Mouse (Mus musculus): ENCODE measurements around the gene Kif21b.

The Kif21b gene

DNA sequence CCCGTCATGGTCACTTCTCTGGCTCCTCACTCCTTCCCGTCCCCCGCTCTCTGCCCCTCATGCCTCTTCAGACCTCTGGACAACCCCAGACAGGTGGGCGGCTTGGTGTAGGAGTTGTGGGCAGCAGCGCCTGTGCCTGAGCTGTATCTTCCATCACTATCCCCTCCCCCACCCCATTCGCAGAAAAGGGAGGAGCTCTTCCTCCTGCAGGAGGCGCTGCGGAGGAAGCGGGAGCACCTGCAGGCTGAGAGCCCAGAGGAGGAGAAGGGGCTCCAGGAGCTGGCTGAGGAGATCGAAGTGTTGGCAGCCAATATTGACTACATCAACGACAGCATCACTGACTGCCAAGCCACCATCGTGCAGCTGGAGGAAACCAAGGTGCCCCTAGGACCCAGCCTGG, 28.6 kb downstream of the Kif21b start:
- no peak for DNase-seq

GRCm38 (mm10) chr1:136160297-136160696, 29.1 kb downstream of the Kif21b start:
- DNase-seq, result no peak

- no peak for DNase-seq
These were observed 29.7 kb downstream of the Kif21b start for GRCm38 (mm10) chr1:136160930-136161329.

DNA sequence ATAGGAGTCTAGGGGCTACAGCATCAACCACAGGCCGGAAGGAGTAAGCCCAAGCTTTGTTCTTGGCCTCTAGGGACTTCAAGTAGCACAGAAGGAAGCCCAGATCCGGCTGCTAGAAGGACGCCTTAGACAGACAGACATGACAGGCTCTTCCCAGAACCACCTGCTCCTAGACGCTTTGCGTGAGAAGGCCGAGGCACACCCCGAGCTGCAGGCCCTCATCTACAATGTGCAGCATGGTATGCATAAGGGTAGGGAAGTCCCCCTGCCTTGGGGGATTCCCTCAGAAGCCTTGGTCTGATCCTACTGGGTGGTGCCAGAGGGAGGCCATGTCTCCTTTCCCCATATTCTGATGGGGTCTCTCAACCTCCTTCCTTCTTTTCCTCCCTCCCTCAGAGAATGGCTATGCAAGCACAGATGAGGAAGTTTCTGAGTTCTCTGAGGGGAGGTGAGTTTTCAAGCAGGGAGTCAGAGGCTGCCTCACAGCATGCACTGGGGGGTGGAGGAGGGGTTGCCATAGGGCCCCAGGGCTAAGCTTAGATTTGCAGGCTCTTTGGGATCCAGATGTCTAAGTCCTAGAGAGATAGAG, 30.2 kb downstream of the Kif21b start:
- no peak for DNase-seq

DNA sequence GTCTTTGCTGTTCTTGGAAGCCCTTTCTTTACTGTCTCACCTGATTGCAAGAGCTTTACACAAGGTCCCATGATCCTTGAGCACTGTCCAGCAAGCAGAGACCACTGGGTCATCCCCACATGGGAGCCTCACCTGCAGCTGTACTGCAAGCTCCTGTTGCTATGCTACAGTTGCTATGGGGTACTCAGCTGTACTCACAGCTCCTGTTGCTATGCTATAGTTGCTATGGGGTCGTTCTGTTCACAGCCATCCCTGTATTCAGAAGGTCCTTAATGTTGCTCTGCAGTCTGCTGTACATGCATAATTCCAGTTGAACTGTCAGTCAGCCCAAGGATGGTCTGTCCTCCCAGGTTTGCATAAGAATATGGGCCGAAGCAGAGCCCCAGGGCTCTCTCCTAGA, 34.2 kb downstream of the Kif21b start:
- DNase-seq, result peak; percentile 63

DNA sequence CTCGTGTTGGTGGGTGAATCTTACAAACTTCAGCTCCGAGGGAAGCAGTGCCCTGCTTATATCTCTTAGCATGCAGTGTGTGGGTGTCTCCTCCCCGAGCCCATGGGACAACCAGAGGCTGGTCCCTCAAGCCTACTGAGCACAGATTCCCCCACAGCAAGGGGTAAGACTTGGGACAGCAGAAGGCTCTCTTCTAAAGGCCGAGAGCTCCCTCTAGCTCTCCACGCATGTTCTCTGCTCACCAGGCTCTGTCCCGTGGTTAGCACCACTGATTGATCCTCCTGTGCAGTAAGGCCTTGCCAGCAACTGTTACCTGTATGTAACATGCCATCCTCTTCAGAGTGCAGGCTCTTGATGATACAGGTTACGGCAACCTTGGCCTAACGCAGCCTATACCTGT, 36.5 kb downstream of the Kif21b start:
- peak; percentile 51 for DNase-seq

DNA sequence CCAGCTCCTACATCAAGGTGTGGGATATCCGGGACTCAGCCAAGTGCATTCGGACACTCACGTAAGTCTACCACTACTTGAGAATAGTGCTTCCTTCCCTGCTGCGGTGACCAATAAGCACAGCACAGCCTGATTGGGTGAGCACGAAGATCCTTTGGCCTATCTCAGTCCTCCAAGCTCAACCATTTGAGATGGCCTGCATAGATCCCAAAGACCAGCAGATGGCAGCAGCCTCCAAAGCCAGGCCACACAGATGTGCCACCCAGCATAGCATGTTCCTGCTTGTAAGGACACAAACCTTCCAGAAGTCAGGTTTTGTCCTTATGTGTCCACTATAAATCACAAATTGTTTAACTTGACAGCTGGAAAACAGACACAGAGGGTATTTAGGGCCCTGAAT, 38.9 kb downstream of the Kif21b start:
- DNase-seq, result peak; percentile 91

DNA sequence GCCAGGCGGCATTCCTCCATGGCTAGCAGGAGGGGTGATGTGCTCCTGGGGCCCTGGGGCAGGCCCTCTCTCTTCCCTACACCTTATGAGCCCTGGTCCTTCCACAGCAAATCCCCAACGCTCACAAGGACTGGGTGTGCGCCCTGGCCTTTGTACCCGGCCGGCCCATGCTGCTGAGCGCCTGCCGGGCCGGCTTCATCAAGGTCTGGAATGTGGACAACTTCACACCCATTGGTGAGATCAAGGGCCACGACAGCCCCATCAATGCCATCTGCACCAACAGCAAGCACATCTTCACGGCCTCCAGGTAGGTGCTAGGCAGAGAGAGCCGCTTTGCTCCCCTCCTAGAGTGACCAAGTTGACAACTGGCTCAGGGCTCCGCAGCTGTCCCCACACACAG, 41.5 kb downstream of the Kif21b start:
- DNase-seq, result no peak

- peak; percentile 44 for DNase-seq
These were observed 43.0 kb downstream of the Kif21b start for GRCm38 (mm10) chr1:136174101-136174606.

DNA sequence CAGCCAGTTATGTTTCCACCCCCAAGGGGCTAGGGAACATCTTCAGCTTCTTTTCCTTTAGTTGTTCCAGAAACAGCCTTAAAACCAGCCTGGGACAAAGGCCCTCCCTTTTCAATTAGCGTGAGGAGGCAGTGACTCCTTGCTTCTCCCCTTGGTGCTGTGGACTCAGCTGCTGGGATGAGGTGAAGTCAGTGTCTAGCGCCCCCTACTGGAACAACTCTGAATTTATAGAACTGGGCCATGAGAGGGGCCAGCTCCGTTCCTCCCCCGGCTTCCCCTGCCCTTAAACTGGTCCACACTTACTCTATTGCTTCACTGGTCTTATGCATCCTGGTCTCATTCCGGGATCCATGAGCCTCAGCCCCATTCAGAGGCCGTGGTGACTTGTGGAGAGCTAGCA, 44.0 kb downstream of the Kif21b start:
- DNase-seq, result peak; percentile 74

DNA sequence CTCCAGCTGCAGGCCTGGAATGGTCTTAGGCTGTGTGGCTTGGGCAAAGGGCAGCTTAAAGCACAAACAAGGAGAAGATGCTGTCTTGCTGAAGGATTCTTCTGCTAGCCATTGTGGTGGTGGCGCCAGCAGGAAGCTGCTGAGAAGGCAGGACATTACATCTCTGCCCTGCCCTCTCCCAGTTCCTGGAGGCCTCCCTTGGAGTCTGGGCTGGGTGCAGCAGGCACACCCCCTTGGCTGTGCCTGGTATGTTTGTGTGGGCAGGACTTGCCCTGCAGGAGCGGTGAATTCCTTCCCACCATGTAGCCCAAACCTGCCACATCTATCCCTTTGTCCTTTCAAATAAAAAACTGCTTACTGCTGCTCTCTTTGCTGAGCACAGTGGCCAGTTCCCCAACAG, 45.9 kb downstream of the Kif21b start:
- no peak for DNase-seq

DNA sequence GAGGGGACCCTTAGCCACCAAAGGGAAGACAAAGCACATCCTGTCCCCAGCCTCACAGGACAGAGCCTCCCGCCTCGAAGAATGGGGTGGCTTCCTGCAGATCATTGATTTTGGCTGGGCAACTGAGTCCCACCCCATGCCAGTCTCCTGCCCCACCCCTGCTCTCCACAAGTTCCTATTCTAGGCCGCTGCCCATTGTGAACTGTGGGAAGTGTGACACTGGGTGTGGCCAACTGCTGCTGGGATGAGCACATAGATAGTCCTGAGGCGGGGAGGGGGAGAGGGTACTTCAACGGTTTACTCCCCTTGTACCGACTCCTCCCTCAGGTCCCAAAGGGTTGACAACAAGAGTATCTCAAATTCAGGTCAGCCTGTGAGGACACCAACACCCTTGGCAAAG, 47.6 kb downstream of the Kif21b start:
- DNase-seq, result peak; percentile 59

DNA sequence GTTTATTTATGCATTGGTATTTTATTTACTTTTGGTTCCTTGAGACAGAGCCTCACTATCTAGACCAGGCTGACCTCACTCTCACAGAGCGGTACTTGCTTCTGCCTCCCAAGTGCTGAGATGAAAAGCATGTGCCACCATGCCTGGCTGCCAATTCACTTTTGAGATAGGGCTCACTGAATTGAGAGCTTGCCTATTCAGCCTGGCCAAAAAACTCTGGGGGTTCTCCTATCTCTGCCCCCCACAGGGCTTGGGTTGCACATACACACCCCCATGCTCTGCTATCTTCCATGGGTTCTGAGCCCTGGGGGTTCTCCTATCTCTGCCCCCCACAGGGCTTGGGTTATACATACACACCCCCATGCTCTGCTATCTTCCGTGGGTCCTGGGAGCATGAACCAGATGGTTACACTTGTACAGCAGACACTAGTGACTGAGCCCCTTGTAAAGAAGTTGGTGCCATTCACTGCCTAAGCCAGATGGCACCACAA, 48.4 kb downstream of the Kif21b start:
- DNase-seq, result no peak

DNA sequence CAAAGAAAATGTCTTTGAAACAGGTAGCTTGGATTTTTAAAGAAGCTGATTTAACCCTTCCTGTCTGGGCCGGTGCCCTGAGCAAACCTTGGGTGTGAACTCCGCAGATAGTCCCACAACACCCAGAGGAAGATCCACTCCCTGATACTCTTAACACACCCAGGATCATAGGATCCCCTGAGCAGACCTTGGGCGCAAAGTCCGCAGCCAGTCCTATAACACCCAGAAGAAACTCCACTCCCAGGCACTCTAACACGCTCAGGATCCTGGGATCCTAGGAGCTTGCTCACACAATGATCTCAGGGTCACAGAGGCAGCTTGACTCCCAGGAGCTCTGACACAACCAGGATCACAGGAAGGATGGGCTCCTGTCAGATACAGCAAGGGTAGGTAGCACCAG, 58.8 kb downstream of the Kif21b start:
- no peak for DNase-seq

DNA sequence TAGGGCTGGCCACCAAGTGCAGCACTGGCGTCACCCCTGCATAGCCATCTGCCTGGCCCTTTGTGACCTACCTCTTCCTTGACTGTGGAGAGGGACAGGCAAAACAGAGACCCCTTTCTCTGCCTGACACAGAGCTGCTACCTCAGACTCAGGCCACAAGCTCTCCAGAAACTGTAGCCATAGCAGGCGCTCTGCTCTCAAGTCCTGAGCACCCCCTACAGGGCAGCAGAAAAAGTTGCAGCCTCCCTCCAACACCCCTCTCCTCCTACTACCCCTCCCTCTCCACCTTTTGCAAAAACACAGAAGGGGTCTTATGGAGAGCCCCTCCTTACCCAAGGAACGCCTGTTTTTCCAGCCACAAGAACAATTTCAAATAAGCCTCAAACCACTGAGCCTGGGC, 81.6 kb downstream of the Kif21b start, which contains the start of gene Mroh3:
Gene Mroh3 (minus strand): TSS at position 26 of the 400 bp plus-strand sequence.
- peak; percentile 73 for DNase-seq

GRCm38 (mm10) chr1:136214304-136214703, 83.1 kb downstream of the Kif21b start:
- no peak for DNase-seq

GRCm38 (mm10) chr1:136220037-136220871, 89.1 kb downstream of the Kif21b start:
- no peak for DNase-seq

- DNase-seq, result no peak
These were observed 91.2 kb downstream of the Kif21b start for GRCm38 (mm10) chr1:136222386-136222785.

DNA sequence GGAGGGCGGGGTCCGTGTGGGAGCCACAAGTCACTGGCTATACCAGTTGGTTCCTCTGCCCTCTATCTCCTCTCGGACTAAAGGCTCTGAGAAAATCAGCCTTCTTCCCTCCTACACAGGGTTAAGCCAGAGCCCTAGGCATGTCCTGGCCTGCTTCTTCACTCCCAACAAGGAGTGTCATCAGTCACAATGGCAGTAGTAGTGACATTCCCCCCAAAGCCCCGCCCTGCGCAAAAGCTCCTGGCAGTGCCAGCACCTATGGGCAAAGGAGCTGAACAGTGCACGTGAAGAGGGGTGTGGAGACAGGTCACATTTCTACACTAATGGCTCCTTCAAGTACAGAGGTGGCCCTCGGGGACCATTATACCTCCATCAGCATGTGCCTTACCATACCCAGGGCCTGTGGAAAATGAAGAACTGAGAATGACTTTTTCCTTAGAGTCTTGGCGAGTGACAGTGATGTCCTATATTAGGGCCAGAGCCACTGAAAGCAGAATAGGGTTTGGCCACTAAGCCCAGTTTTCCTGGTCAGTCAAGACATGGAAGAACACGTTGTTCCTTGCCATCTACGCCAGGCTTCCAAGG, 92.7 kb downstream of the Kif21b start:
- DNase-seq, result no peak

DNA sequence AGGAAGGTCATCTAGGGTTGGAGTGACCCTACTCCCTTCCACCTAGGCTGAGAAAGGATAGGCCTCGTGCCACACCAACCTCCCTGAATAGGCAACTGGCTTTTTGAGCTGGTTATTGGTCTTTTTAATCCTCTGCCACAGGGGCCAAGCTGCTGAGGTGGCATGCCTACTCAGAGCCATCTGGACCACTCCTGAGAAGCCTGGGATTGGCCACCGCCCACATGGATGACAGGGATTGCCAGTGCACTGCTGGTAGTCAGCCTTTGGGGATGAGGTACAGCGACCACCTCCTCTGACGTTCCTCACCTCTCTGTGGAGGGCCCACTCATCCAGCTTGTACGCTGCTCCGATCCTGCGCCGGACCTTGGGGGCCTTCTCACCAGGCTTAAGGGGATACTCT, 94.7 kb downstream of the Kif21b start:
- peak; percentile 36 for DNase-seq

- no peak for DNase-seq
These were observed 95.4 kb downstream of the Kif21b start for GRCm38 (mm10) chr1:136226626-136227025.

Data from retina, postnatal 1 day (tissue).